Mouse (Mus musculus): ENCODE measurements around the gene Rtl1. TPM values are rescaled to one million over a fixed set of nuclear protein-coding genes. Genes with fewer than 3 reads are reported as not detected.
A peak's percentile ranks its signal among the peaks of the same experiment; 100 is the strongest.

The Rtl1 gene
- polyA plus RNA-seq, 1 experiment from 2014 or later, result 0.46 TPM

DNA sequence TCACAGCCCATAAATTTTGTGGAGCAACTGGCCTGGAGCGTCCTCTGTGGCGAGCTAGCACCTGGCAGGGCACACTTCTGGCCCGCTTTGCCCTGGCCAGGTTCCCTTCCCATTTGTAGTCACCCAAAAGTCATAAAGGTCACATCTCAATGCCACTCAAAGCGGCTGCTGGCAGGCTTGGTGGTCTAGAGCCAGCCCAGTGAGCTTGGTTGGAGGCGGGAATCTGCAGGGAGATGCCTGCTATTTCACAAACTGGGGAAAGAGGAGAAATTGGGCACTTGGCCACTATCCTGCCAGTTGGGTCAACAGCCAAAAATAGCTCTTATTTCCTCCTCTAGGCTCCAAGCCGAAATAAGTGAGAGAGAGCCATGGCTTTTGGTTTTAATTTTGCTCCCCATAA lies 4.4 kb downstream of the Rtl1 start:
- Histone ChIP-seq H3K36me3 (ENCODE audit: insufficient read depth, low read length) (peaks cover 3% of the 10 kb centered on the region; the same call in 1 of the 2 replicates), H3K27me3 (ENCODE audit: insufficient read depth, low read length) (no peaks in the 10 kb centered on the region), H3K4me2 (replicated peaks; ENCODE audit: low read depth, low read length) (no peak overlapping the region), H3K9ac (replicated peaks; ENCODE audit: low read length) (no peak overlapping the region), H3K4me1 (ENCODE audit: insufficient read depth, low read length) (peaks cover 22% of the 10 kb centered on the region), H3K27ac (ENCODE audit: low read length) (peak overlapping the region; percentile 16), H3K4me3 (ENCODE audit: low read length) (no peak overlapping the region), H3K9me3 (ENCODE audit: low read length) (peaks cover 7% of the 10 kb centered on the region; the same call in 1 of the 2 replicates)
- WGBS, result 39% methylated on average over 6 of the region's 6 CpGs
- ATAC-seq (ENCODE audit: low FRiP score, low TSS enrichment), result no peak

- H3K27ac ChIP-seq (ENCODE audit: low read length), result no peak overlapping the region
- H3K9me3 ChIP-seq (ENCODE audit: low read length), result peaks cover 7% of the 10 kb centered on the region; the same call in 1 of the 2 replicates
- H3K36me3 ChIP-seq (ENCODE audit: insufficient read depth, low read length), result peaks cover 3% of the 10 kb centered on the region; the same call in 1 of the 2 replicates
- H3K4me1 ChIP-seq (ENCODE audit: insufficient read depth, low read length), result peaks cover 22% of the 10 kb centered on the region
- no peak overlapping the region for H3K4me2 ChIP-seq (replicated peaks; ENCODE audit: low read depth, low read length)
- H3K9ac ChIP-seq (replicated peaks; ENCODE audit: low read length), result no peak overlapping the region
- ATAC-seq (ENCODE audit: low FRiP score, low TSS enrichment), result no peak
- no peaks in the 10 kb centered on the region for H3K27me3 ChIP-seq (ENCODE audit: insufficient read depth, low read length)
- H3K4me3 ChIP-seq (ENCODE audit: low read length), result no peak overlapping the region
- WGBS, result 90% methylated on average over 7 of the region's 7 CpGs
Observed at GRCm38 (mm10) chr12:109594961-109595360, 5.2 kb downstream of the Rtl1 start.

GRCm38 (mm10) chr12:109582185-109582584 lies 17.9 kb downstream of the Rtl1 start:
- Histone ChIP-seq H3K9ac (replicated peaks; ENCODE audit: low read length) (no peak overlapping the region), H3K27me3 (ENCODE audit: insufficient read depth, low read length) (no peaks in the 10 kb centered on the region), H3K27ac (ENCODE audit: low read length) (no peak overlapping the region), H3K4me3 (ENCODE audit: low read length) (no peak overlapping the region), H3K9me3 (ENCODE audit: low read length) (no peaks in the 10 kb centered on the region), H3K4me1 (ENCODE audit: insufficient read depth, low read length) (no peaks in the 10 kb centered on the region), H3K4me2 (replicated peaks; ENCODE audit: low read depth, low read length) (no peak overlapping the region), H3K36me3 (ENCODE audit: insufficient read depth, low read length) (no peaks in the 10 kb centered on the region)
- no peak for ATAC-seq (ENCODE audit: low FRiP score, low TSS enrichment)
- 71% methylated on average over 5 of the region's 5 CpGs for WGBS

- Histone ChIP-seq H3K4me1 (ENCODE audit: insufficient read depth, low read length) (no peaks in the 10 kb centered on the region), H3K4me2 (replicated peaks; ENCODE audit: low read depth, low read length) (no peak overlapping the region), H3K9me3 (ENCODE audit: low read length) (no peaks in the 10 kb centered on the region), H3K9ac (replicated peaks; ENCODE audit: low read length) (no peak overlapping the region), H3K36me3 (ENCODE audit: insufficient read depth, low read length) (no peaks in the 10 kb centered on the region), H3K4me3 (ENCODE audit: low read length) (no peak overlapping the region), H3K27me3 (ENCODE audit: insufficient read depth, low read length) (no peaks in the 10 kb centered on the region), H3K27ac (ENCODE audit: low read length) (no peak overlapping the region)
- 87% methylated on average over 4 of the region's 4 CpGs for WGBS
- no peak for ATAC-seq (ENCODE audit: low FRiP score, low TSS enrichment)
Observed at GRCm38 (mm10) chr12:109572259-109572658, 27.9 kb downstream of the Rtl1 start.

- Histone ChIP-seq H3K9ac (replicated peaks; ENCODE audit: low read length) (no peak overlapping the region), H3K4me3 (ENCODE audit: low read length) (no peak overlapping the region), H3K36me3 (ENCODE audit: insufficient read depth, low read length) (no peaks in the 10 kb centered on the region), H3K4me1 (ENCODE audit: insufficient read depth, low read length) (no peaks in the 10 kb centered on the region), H3K9me3 (ENCODE audit: low read length) (no peaks in the 10 kb centered on the region), H3K27me3 (ENCODE audit: insufficient read depth, low read length) (no peaks in the 10 kb centered on the region), H3K4me2 (replicated peaks; ENCODE audit: low read depth, low read length) (no peak overlapping the region), H3K27ac (ENCODE audit: low read length) (no peak overlapping the region)
- 79% methylated on average over 10 of the region's 10 CpGs for WGBS
- ATAC-seq (ENCODE audit: low FRiP score, low TSS enrichment), result no peak
Observed at GRCm38 (mm10) chr12:109560111-109560695, 39.9 kb downstream of the Rtl1 start.

DNA sequence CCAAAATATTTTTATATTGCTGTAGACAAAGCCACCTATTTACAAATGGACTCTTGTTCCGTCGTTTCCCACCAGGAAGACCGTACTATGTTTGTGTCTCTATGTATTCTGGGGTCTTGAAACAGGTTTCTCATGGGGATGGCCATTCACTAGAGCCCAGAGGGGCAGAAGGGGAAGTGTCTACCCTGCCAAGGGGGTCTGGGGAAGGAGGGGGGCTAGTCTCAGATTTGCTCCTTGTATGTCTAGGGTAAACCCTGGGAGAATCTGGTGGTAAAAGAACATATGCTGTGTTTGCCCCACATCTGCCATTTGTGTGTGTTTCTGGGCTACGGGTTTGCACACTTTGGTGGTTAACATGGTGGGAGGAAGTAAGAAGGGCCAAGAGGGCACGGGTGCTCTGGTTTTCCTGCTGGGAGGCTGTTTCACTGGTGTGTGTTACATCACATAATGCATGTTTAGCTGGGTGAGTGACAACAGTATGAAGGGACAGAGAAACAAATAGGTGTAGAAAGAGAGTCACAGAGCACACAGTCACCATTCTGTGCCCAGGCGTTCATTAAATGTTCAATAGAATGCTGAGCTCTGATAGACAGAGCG lies 41.1 kb downstream of the Rtl1 start:
- Histone ChIP-seq H3K27me3 (ENCODE audit: insufficient read depth, low read length) (no peaks in the 10 kb centered on the region), H3K27ac (ENCODE audit: low read length) (no peak overlapping the region), H3K36me3 (ENCODE audit: insufficient read depth, low read length) (no peaks in the 10 kb centered on the region), H3K9me3 (ENCODE audit: low read length) (no peaks in the 10 kb centered on the region), H3K4me2 (replicated peaks; ENCODE audit: low read depth, low read length) (no peak overlapping the region), H3K4me1 (ENCODE audit: insufficient read depth, low read length) (no peaks in the 10 kb centered on the region), H3K4me3 (ENCODE audit: low read length) (no peak overlapping the region), H3K9ac (replicated peaks; ENCODE audit: low read length) (no peak overlapping the region)
- ATAC-seq (ENCODE audit: low FRiP score, low TSS enrichment), result no peak
- 86% methylated on average over 7 of the region's 7 CpGs for WGBS

DNA sequence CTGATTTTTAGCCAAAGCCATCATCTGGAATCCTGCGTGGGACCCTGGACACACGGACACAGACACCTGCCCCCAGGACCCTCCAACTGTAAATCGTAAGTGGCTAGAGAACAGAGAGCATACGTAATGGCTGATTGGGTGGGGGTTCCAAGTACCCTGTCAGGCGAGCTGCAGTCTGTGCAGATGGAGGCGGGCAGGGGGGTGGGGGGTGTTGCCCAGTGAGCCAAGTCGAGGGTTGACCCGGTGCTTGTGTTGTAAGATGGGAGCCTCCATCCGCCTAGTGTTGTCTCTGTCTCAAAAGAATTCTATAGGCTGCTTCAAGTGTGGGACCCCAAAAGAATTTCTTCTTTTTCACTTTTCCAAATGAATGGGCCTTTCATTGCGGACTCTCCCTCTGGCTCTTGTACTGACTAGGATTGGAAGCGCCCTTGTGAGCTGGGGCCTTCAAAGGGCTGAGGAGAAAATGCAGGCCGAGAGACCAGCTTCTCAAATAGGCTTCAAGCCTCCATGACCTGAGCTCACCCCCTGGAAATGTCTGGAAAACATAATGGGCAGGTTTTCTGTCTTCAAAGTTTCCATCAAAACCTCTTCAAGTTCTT lies 41.8 kb downstream of the Rtl1 start:
- Histone ChIP-seq H3K9ac (replicated peaks; ENCODE audit: low read length) (no peak overlapping the region), H3K9me3 (ENCODE audit: low read length) (no peaks in the 10 kb centered on the region), H3K27me3 (ENCODE audit: insufficient read depth, low read length) (no peaks in the 10 kb centered on the region), H3K4me1 (ENCODE audit: insufficient read depth, low read length) (no peaks in the 10 kb centered on the region), H3K4me3 (ENCODE audit: low read length) (no peak overlapping the region), H3K4me2 (replicated peaks; ENCODE audit: low read depth, low read length) (no peak overlapping the region), H3K36me3 (ENCODE audit: insufficient read depth, low read length) (no peaks in the 10 kb centered on the region), H3K27ac (ENCODE audit: low read length) (no peak overlapping the region)
- 69% methylated on average over 12 of the region's 12 CpGs for WGBS
- no peak for ATAC-seq (ENCODE audit: low FRiP score, low TSS enrichment)

- no peak overlapping the region for H3K9ac ChIP-seq (replicated peaks; ENCODE audit: low read length)
- no peak overlapping the region for H3K4me3 ChIP-seq (ENCODE audit: low read length)
- H3K4me1 ChIP-seq (ENCODE audit: insufficient read depth, low read length), result peaks cover 7% of the 10 kb centered on the region; the same call in 1 of the 2 replicates
- 62% methylated on average over 15 of the region's 15 CpGs for WGBS
- H3K9me3 ChIP-seq (ENCODE audit: low read length), result no peaks in the 10 kb centered on the region
- no peak for ATAC-seq (ENCODE audit: low FRiP score, low TSS enrichment)
- H3K4me2 ChIP-seq (replicated peaks; ENCODE audit: low read depth, low read length), result no peak overlapping the region
- no peaks in the 10 kb centered on the region for H3K27me3 ChIP-seq (ENCODE audit: insufficient read depth, low read length)
- no peaks in the 10 kb centered on the region for H3K36me3 ChIP-seq (ENCODE audit: insufficient read depth, low read length)
- H3K27ac ChIP-seq (ENCODE audit: low read length), result no peak overlapping the region
Observed at GRCm38 (mm10) chr12:109555837-109556409, 44.2 kb downstream of the Rtl1 start.

- no peak for ATAC-seq (ENCODE audit: low FRiP score, low TSS enrichment)
- WGBS, result 87% methylated on average over 1 of the region's 1 CpGs
Observed at GRCm38 (mm10) chr12:109553568-109553967, 46.6 kb downstream of the Rtl1 start.

More at GRCm38 (mm10) chr12:109553568-109553967, 46.6 kb downstream of the Rtl1 start:
- Histone ChIP-seq H3K27me3 (ENCODE audit: insufficient read depth, low read length) (no peaks in the 10 kb centered on the region), H3K4me3 (ENCODE audit: low read length) (no peak overlapping the region), H3K4me1 (ENCODE audit: insufficient read depth, low read length) (peaks cover 7% of the 10 kb centered on the region; the same call in 1 of the 2 replicates), H3K9me3 (ENCODE audit: low read length) (no peaks in the 10 kb centered on the region), H3K9ac (replicated peaks; ENCODE audit: low read length) (no peak overlapping the region), H3K27ac (ENCODE audit: low read length) (no peak overlapping the region), H3K4me2 (replicated peaks; ENCODE audit: low read depth, low read length) (no peak overlapping the region), H3K36me3 (ENCODE audit: insufficient read depth, low read length) (no peaks in the 10 kb centered on the region)

Data from kidney, embryonic 16.5 days (tissue).